Mouse (Mus musculus): ENCODE measurements around the gene Zfp664.

The Zfp664 gene

DNA sequence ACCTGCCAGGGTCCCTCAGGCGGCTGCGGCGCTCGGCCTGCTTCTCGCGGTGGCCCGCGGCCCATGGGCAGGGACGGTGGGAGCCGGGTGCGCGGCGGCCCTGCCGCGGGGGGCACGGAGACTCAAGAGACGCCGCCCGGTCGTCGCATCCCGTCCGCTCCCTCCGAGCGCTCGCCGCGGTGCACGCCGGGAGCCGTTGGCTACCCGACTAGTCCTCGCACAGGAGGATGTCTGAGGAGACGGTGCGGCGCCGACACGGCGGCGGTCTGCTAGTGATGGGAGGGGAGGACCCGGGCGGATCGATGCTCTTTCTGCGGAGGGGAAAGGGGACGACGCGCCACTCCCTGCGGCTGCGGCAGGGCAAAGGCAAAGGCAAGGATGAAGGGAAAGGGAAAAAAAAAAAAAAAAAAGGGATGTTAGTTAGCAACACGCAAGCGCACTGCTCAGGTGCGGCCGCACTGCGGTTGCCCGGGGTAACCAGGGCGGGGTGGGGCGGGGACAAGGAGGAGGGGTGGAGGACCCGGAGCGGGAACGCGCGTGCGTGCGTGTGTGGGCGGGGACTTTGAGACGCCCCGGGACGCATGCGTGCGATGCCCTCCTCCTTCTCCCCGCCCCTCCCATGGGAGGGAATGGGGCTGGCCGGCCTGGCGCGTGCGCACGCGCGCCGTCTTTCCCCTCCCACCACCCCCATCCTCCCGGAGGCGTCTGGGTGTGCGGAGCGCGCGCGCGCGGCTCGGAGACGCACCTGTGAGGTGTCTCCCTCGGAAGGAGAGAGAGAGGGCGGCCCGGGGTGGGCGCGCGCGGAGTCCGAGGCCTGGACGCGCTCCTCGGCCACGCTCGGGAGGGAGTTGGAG, at the start of gene Zfp664, which contains the start of gene Ccdc92:
Gene Zfp664, plus strand, starts transcription at position 679 of the 854 bp plus-strand sequence.
Gene Ccdc92, minus strand, starts transcription at position 412 of the 854 bp plus-strand sequence.
- CTCF ChIA-PET: interaction anchor here (0.6 kb wide), 1 partner anchor 37 kb away, joined by 4 read pairs; no protein-coding TSS in a partner anchor

DNA sequence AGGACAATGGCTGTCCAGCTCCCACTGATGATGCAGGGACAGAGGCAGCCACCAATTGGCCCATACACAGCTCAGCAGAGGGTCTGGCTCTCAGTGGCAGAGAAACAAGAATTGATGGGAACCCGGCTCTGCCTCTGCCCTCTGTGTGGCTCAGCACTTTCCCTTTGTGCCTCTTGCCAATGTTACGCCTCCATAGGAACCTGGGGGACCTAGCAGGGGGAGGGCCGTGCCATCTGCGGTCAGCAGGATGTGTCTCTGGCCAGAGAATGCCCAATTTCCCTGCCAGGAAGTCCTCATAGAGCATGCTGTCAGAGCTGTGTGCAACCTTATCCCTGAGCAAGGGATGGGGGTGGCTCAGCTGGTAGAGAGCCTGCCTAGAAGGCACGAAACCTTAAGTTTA, 47.7 kb upstream of the Zfp664 start:
- CTCF ChIA-PET: no interaction called here

DNA sequence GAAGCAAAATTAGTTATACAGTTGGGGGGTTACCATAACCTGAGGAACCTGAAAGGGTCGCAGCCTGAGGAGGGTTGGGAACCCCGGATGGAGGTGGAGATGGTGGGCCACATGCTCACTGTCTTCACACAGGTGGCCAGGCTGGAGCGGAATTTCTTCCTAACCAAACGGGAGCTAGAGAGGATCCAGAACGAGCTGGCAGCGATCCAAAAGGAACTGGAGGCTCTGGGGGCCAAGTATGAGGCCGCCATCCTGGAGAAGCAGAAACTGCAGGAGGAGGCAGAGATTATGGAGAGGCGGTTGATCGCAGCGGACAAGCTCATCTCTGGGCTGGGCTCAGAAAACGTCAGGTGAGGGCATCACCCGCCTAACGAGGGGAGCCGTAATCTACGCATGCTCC, 45.4 kb upstream of the Zfp664 start:
- CTCF ChIA-PET: no interaction called here

- CTCF ChIA-PET: no interaction called here
Observed at GRCm38 (mm10) chr5:124822128-124822894, 40.2 kb upstream of the Zfp664 start.

- CTCF ChIA-PET: interaction anchor here (0.5 kb wide), 1 partner anchor 62 kb away, joined by 5 read pairs; no protein-coding TSS in a partner anchor
Observed at GRCm38 (mm10) chr5:124830331-124830730, 32.2 kb upstream of the Zfp664 start.

- CTCF ChIA-PET: no interaction called here
Observed at GRCm38 (mm10) chr5:124835218-124835617, 27.3 kb upstream of the Zfp664 start.

GRCm38 (mm10) chr5:124836075-124836474, 26.4 kb upstream of the Zfp664 start:
- CTCF ChIA-PET: no interaction called here

DNA sequence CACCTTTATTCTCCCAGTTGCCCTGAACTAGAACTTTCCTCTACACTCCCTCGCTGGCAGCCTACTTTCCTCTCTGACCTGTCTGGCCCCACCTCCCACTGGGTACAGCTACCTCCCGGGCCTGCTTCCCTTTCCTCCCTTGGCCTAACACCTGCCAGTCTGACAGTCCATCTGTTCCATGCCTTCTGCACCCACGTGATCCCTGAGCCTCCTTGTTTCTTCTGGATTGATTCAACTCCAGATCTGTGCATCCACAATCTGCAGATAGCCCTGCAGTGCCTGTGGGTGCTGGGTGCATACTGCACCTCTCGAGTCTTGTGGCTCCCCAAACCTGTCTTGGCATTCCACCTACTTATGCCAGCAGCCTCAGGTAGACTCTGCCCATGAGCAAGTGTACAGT, 25.9 kb upstream of the Zfp664 start:
- CTCF ChIA-PET: no interaction called here

GRCm38 (mm10) chr5:124840202-124840601, 22.3 kb upstream of the Zfp664 start:
- CTCF ChIA-PET: no interaction called here

DNA sequence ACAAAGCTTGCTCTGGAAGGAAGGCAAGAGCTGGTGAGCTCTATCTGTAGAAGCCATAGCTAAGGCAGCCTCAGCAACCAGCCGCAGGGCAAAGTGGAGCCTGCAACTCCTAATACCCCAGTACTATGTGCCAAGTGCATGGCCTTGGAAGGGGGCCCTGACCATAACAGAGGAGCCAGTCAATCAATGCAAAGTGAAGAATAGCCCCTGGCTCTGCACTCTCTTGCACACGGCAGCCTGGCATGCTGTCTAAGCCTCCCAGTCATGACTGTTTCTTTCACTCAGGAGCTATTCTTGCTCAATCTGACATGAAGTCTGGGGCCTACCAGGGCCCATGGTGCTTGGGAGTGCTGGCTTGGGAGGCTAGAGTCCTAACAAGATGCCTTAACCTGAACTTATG, 21.8 kb upstream of the Zfp664 start:
- CTCF ChIA-PET: no interaction called here

DNA sequence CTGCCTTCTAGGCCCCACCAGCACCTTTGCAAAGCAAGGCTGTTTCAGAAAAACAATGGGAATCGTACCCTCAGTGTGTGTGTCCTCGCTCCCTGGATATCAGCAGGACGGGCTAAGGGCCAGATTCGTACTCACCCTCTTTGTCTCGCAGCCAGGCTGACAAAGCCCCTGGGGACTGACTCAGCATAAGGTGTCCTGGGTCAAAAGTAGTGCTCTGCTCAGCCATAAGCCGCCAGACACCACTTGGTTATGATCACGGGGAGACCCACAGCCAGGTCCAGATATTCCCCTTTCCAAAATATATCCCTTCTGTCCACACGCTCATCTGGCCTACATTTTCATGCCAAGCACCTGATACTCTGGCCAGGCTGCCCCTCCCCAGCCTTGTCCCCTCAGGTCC, 19.1 kb upstream of the Zfp664 start:
- CTCF ChIA-PET: no interaction called here

- CTCF ChIA-PET: no interaction called here
Observed at GRCm38 (mm10) chr5:124844929-124845328, 17.6 kb upstream of the Zfp664 start.

DNA sequence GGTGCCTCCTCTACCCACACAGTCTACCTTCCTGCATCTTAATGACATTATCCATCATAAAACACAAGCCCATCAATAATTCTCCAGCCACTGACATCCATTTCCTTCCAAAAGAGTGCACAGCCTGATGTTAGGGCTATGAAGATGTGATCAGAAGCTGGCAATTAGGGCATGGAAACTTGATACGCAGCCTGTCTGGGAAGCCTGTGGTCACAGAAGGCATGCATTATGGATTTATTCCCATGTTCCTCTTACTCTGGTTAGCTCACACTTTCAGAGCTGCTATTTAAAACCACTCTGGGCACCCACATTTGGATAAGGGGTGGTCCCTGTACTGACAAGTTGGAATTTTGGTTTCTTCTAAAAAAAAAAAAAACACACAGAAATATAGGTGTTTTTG, 15.5 kb upstream of the Zfp664 start:
- CTCF ChIA-PET: interaction anchor here (0.5 kb wide), 1 partner anchor 1287 kb away, joined by 5 read pairs; no protein-coding TSS in a partner anchor

DNA sequence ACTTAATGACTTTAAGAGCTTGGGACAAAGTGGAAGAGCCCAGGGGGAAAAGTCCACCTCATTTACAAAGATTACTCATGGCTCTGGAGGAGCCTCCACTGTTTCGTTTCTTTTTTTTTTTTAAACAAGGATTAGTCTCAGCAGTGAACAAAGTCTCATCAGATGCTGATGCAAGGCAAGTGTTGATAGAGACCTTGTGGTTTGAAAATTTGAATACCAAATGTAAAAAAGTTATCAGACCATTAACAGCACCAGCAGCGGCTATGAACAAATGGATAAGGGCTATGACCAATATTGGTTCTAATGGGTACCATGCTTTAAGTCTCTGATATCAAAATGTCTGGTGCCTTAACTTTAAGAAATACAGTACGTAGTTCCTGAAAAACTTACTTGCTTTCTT, 13.5 kb upstream of the Zfp664 start:
- CTCF ChIA-PET: interaction anchor here (0.7 kb wide), 1 partner anchor 207 kb away, joined by 5 read pairs; no protein-coding TSS in a partner anchor

DNA sequence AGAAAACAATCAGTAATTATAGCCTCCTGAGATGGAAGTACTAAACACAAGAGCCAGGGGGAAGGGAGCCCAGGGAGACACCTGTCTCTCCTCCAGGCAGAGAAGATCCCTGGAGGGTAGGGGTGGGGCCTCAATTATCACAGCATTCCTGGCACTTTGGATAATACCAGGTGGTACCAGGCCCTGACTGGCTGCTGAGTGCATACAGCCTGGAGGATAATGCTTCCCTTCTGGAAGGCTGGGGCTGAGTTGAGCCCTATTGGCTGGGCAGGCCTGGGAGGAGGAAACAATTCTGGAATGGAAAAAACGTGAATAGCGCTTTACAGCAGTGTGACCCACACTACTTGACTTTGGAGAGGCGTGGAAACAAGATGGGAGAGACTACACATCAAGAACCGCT, 10.9 kb upstream of the Zfp664 start:
- CTCF ChIA-PET: no interaction called here

GRCm38 (mm10) chr5:124852294-124852693, 10.2 kb upstream of the Zfp664 start:
- CTCF ChIA-PET: interaction anchor here (0.6 kb wide), 1 partner anchor 311 kb away, joined by 4 read pairs; no protein-coding TSS in a partner anchor

DNA sequence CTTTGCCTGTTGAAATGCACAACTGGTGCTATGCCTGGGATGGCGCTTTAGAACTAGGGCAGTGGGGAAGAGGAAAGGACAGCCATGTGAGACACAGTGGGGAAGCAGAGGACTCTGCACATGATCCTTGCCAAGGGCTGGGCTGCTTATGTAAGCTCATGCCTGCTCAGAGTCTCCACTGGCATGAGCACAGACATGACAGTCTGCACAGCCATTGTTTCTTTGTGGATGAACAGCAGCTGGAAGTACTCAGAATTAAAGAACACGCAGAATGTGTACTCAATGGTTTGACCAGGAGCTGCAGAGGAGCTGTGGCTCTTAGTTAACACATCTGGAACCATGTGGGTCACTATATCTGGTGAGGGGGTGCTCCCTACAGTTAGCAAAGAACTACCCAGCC, 9.4 kb upstream of the Zfp664 start:
- CTCF ChIA-PET: no interaction called here

GRCm38 (mm10) chr5:124854202-124854601, 8.3 kb upstream of the Zfp664 start:
- CTCF ChIA-PET: no interaction called here

DNA sequence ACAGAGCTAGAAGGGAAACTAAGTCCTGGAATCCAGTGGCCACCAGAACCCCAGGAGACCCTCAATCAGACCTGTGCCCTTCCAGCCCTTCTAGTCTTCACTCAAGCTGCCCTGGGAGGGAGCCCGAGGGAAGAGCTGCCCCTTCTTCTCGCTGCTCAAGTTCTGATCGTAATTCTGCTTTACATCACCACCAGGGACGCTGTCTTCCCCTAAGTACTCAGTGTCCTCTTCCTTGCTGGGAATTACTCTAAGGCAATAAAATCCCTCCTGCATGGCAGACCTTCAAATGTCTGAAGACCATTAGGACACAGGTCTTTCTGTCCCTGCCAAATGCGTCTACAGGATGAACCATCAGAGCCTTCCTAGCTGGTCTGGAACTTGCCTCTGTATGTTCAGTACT, 2.5 kb upstream of the Zfp664 start:
- CTCF ChIA-PET: no interaction called here

- CTCF ChIA-PET: no interaction called here
Observed at GRCm38 (mm10) chr5:124861463-124861862, 1.0 kb upstream of the Zfp664 start.

GRCm38 (mm10) chr5:124862871-124863741, 615 bp downstream of the Zfp664 start:
- CTCF ChIA-PET: no interaction called here

DNA sequence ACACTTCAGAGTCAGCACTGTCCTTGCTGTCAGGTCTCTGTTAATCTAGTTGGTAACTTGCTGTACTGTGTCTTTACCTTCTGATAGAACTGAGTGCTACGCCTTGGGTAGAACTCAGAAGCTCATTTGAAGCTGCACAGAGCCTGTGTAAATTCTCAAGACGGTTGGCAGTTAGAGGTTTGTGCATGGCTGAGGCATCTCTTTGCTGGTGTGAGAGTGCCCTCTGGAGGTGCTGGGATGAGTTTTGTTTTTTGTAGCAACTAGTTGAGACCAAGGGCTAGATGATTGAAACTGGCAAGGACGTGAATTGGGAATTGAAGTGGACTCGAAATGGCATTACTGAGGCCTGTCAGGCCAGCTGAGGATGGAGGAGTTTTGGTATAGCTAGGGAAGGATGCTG, 6.5 kb downstream of the Zfp664 start:
- CTCF ChIA-PET: interaction anchor here (0.5 to 0.6 kb wide), 2 partner anchors 526 to 1523 kb away, joined by 3 to 5 read pairs; no protein-coding TSS in a partner anchor
